Mouse (Mus musculus) urinary bladder, postnatal 10 days (tissue): ENCODE data around the gene Edem1.
"Not testable (repeated sequence)": the region's sequence is repeated elsewhere in the genome, so short reads cannot be mapped to it uniquely, and the experiment has no call there.

ENCODE experiments used
- DNase-seq: peaks from one replicate; pipeline ENCODE4 v3.0.0; 2022; ENCODE audit warnings: low spot score

Gene Edem1

GRCm38 (mm10) chr6:108829386-108830370 lies 1.2 kb downstream of the Edem1 start:
- DNase-seq, result no peak

DNA sequence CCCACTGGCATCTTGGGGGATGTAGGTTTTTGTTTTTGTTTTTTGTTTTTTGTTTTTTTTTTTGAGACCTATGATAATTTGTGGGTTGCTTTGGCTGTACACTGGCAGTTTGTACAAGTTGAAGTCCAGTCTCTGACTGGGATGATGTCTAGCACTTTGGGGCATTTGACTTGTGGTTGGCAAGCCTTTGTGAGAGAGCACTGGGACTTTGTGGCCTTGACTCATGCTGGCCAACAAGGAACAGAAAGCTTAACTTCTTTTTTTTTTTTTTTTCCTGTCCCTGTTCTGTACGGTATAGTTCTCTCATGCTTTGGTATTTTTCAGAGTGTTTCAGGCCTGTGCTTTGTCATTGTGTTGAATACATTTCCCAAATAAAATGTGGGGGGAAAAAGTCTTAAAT lies 3.7 kb downstream of the Edem1 start:
- DNase-seq, result no peak

DNA sequence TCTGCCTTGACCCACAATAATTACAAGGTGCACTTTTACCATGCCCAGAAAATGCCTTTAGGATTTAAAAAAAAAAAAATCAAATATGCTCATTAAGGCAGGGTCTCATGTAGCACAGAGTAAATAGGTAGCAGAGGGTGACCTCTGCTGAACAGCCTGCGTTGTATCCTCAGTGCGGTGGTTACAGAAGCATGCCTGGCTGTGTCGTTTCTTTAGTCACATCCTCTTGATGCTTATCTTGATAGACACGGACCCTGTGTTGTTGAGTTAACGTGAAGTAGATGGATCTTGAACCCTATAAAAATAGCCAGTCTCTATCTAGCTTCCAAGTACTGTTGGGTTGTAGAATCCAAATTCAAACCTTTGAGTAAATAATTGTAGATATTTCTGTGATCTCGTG lies 4.5 kb downstream of the Edem1 start:
- no peak for DNase-seq

DNA sequence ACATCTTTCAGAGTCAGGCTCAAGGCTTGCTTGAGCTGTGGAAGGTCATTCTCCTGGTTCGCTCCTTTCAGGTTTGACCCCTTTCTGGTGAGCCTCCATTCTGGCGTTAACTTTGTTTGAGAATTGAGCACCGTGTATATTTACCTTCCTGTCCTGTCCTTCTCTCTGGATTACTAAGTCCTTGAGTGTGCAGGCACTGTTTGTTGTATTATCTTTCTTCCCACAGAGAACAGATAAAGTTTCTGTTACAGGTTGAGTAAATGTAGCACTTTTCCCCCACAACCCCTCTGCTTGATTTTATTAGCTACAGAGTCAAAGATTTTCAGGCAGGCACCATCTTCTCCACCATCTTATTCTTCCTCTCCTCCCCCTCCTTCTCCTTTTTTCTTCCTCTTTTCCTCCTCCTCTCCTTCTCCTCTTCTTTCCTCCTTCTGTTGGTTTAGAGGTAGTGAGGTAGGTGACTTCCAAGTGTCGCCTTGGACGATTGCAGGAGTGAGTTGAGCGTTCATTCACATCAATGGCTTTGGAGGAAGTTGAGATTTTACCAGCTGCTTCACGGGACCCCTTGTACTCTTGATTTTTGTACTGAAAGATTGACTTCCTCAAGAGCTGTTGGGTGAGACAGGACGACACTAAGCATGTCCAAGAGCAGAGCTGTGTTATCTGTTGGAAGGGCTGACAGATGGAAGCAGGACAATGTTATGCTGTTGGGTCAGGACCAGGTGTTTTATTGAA lies 5.7 kb downstream of the Edem1 start:
- DNase-seq, result no peak

DNA sequence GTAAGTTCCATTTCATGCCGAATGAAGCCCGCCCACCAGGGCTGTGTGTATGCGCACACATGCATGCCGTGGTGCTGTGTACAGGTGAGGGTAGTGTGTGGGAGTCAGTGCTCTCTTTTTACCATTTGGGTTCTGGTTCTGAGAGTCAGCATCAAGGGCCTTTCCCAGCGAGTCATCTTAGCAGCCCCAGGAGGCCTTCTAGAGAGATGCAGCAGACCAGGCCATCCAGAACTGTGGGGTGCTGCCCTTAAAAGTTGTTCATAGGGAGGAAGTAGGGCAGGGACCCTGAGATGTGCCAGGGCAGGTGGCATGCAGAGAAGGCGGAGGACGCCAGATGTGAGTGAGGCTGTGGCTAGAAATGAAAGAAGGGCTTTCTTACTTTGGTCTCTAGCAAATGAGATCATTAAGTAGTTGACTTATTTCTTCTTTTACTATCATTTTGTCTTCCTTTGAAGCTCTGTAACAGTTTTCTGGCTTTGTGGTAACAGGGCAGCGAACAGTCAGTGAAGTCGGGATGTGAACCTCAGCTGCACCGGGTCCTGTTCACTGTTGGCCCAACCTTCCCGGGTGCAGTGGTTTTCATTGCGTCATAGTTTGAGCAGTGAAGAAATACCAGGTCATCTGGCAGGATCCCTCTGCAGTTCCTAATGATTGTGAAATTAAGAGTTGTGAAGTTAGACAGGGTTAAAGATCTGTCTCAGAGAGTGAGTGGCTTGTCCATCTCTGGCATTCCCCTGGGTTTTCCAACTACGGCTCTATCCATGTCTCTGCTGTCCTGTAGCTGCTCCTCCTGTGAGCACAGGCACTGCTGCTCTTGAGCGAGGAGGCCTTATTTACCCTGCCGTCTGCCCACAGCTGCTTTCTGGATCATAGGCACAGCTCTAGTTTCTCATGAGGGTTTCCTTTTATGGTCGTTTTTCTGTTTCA lies 7.6 kb downstream of the Edem1 start:
- DNase-seq, result no peak

- no peak for DNase-seq
Measured at GRCm38 (mm10) chr6:108837081-108837480, 8.6 kb downstream of the Edem1 start.

DNA sequence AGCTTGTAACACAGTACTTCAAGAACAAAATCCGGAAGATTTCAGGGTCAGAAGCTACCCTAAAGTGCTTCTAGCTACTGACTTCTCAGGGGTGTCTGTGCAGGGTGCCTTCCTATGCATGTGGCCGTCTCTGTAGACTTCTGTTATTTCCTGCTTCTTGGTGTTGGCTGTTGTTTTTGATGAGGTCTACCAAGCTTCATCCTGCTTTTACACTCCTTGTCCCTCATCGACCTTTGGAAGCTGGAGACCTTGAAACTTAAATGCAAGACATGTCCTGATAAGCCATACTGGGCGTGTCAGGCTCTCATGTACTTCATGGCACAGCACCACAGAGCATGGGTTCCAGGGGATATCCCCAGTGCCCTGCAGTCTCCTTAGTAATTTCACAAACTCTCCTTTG lies 9.5 kb downstream of the Edem1 start:
- no peak for DNase-seq

DNA sequence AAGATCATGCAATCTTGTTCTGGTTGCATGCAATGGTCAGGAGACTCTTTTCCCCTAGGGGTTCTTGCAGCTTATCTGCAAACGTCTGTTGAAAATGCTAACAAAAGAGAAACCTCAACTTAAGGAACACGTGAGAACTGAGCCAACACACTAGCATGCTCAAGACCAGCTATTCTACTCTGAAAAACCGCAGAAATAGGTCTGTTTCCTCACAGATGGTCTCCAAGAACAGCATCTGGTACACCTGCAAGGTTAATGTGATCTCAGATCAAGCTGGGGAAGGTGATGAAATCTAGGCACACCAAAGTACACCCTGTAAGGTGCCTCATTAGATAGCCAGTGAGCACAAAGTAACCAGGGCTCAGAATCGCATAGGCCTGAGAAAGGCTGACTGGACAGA lies 11.0 kb downstream of the Edem1 start:
- DNase-seq, result no peak

- no peak for DNase-seq
Measured at GRCm38 (mm10) chr6:108840861-108841640, 12.6 kb downstream of the Edem1 start.

DNA sequence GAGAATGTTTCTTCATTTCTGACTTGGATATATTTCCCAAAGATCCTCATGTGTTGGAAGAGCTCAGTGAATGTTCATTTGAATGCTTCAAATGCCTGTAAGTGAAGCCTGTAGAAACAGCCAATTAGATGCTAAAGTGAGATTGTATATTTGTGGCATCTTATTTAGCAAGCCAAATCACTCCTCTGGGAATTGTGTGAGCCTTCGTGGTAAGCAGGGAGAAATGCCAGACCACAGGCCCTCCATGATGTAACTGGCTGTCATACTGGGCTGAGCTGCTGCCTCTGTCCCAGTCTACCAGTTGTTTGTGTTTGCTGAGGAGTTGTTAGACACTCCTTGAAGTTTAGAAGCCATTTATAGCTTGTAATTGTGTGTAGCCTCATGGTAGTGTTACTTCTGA lies 15.2 kb downstream of the Edem1 start:
- no peak for DNase-seq

DNA sequence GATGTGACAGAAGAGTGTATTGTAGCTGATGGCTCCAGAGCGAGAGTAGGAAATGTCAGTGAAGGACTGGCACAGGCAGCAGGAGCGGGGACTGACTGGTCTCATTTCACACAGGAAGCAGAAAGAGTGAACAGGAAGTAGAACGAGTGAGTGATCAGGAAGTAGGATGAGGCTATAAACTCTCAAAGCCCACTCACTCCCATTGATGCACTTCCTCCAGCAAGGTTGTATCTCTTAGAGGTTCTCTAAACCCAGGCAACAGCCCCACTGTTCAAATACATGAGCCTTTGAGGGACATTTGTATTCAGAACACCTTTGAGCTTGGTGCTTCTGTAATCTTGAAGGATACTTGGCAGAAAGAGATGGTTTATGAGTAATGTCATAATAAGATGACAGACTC lies 15.7 kb downstream of the Edem1 start:
- no peak for DNase-seq

- no peak for DNase-seq
Measured at GRCm38 (mm10) chr6:108844771-108845170, 16.3 kb downstream of the Edem1 start.

GRCm38 (mm10) chr6:108852088-108852670 lies 23.7 kb downstream of the Edem1 start:
- no peak for DNase-seq

DNA sequence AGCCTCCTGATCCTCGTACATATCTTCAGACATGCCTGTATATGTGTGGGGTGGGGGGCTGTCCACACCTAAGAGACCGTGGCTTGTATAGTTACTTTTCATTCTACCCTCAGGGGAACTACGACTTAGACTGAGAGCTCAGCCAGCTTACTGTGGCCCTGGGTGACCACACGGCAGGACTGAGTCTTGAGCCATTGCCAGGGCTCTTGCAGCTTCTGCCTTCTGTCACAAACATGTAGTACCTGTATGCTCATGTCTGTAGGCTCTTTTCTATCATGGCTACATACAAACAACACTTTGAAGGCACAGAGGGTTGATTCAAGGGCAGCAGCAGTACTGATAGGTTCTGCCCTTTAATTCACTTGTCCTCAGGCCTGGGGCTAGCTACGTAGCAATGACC lies 24.5 kb downstream of the Edem1 start:
- no peak for DNase-seq

- no peak for DNase-seq
Measured at GRCm38 (mm10) chr6:108858583-108858982, 30.1 kb downstream of the Edem1 start.

- DNase-seq, result no peak
Measured at GRCm38 (mm10) chr6:108861226-108861625, 32.8 kb downstream of the Edem1 start.

GRCm38 (mm10) chr6:108862548-108862947 lies 34.1 kb downstream of the Edem1 start:
- no peak for DNase-seq

GRCm38 (mm10) chr6:108866317-108866716 lies 37.9 kb downstream of the Edem1 start:
- no peak for DNase-seq

GRCm38 (mm10) chr6:108869031-108869430 lies 40.6 kb downstream of the Edem1 start:
- not testable (repeated sequence) for DNase-seq

DNA sequence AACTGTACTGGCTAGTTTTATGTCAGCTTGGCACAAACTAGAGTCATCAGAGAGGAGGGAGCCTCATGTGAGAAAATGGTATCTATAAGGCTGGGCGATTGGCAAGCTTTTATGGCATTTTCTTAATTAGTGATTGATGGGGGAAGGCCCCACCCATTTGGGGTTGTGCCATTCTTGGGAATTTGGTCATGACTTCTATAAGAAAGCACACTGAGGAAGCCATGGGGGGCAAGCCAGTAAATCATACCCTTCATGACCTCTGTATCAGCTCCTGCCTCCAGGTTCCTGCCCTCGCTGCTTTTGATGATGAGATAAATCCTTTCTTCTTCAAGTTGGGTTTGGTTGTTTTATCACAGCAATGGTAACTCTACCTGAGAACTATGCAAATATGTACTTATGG lies 42.0 kb downstream of the Edem1 start:
- DNase-seq, result no peak

- DNase-seq, result no peak
Measured at GRCm38 (mm10) chr6:108871251-108871650, 42.8 kb downstream of the Edem1 start.
